9 mouse cellular contexts compared by ENCODE assay signal in the genomic region with DNA sequence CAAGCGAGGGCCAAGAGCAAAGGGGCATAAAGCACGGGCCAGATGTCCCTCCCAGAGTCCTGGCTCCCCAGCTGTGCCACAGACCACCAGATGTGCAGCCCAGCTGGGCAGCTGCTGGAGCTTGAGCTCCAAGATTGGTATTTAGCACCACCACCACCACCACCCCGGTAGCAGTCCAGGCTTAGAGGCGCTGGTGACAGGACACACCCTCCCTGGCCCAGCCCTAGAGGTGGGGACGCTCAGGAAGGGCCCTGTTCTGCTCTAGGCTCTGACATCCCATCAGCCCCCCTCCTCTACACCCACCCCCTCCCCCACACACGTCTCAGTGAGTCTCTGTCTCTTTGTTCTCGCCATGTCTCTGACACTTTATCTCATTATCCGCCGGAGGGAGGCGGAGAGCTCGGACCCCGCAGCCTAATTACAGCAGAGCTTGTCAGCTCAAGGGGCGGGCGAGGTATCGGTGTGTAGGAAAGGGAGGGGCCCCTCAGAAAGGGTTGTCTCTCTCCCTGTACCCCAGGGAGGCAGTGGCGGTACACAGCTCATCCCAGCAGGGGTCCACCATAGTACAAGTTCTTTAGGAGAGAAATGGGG. TPM values are rescaled to one million over a fixed set of nuclear protein-coding genes. Genes with fewer than 3 reads are reported as not detected.
DNase-seq lines count a peak whose midpoint lies in the region; ATAC-seq and TF ChIP-seq lines count a peak whose summit lies in the region.
"Had no signal": no experiment of that assay in that cellular context is flagged by ENCODE, and none has a peak within 500 bp of the region (broad histone marks: within the 10 kb centered on the region; RNA-seq: fewer than 3 reads in every experiment).

No protein-coding gene starts in this region.

- H3K9me3 ChIP-seq in hindbrain, embryonic 16.5 days (ENCODE audit: control insufficient read depth, low read length) = no peaks in the 10 kb centered on the region
- no peaks in the 10 kb centered on the region for H3K9me3 ChIP-seq in midbrain, postnatal 0 days (ENCODE audit: low read length)

- TF ChIP-seq EP300 in heart, adult 2 months (IDR thresholded peaks at IDR 0.05; ENCODE audit: insufficient read depth, low read depth, low read length) = no peak

- H3K4me2 ChIP-seq in hindbrain, embryonic 16.5 days (ENCODE audit: low read length) = peak overlapping the region; percentile 90
- H3K4me2 ChIP-seq in midbrain, postnatal 0 days (ENCODE audit: low read depth, low read length, poor library complexity, severe bottlenecking) = peak overlapping the region; percentile 82

- TF ChIP-seq CTCF in heart, adult 2 months (IDR thresholded peaks at IDR 0.05) = no peak
- TF ChIP-seq CTCF in midbrain, postnatal 0 days (IDR thresholded peaks at IDR 0.05) = no peak; the same call in 1 of the 2 replicates

- intact Hi-C loops in heart, adult 2 months (cut with DNase I) = loop anchor here (1.0 to 5.0 kb wide), 2 partner anchors 25 to 109 kb away; partner anchors contain the start of gene Lrp1
- intact Hi-C loops in heart, postnatal 10 days (cut with DNase I) = loop anchor here (1.0 kb wide), 1 partner anchor 23 kb away; no protein-coding TSS in a partner anchor

- H3K27me3 ChIP-seq in heart, adult 2 months (ENCODE audit: control insufficient read depth, insufficient read depth, low read length) = peaks cover 2% of the 10 kb centered on the region; the same call in 1 of the 2 replicates
- 0 out of 2 replicates have a peak, but pooled peaks cover 2% of the 10 kb centered on the region for H3K27me3 ChIP-seq in hindbrain, embryonic 16.5 days (replicated peaks; ENCODE audit: control insufficient read depth, insufficient read depth, low read length)
- H3K27me3 ChIP-seq in midbrain, postnatal 0 days (ENCODE audit: insufficient read depth, low read length) = no peaks in the 10 kb centered on the region

- WGBS in heart, adult 2 months = 8% methylated on average over 16 of the region's 16 CpGs
- 0% methylated on average over 15 of the region's 16 CpGs for WGBS in hindbrain, embryonic 16.5 days
- whole genome bisulfite sequencing in midbrain, postnatal 0 days = under 1% methylated on average over 16 of the region's 16 CpGs

- H3K4me3 ChIP-seq in heart, adult 2 months = peak overlapping the region; percentile 23; the same call in 1 of the 2 replicates
- H3K4me3 ChIP-seq in hindbrain, embryonic 16.5 days (ENCODE audit: low read length) = no peak overlapping the region
- 0 out of 2 replicates have a peak overlapping the region, but pooled peaks have one; percentile 5 for H3K4me3 ChIP-seq in midbrain, postnatal 0 days (ENCODE audit: low read depth, low read length)

- H3K4me1 ChIP-seq in heart, adult 2 months (ENCODE audit: control insufficient read depth, insufficient read depth, low read length) = peaks cover 6% of the 10 kb centered on the region; the same call in 1 of the 2 replicates
- peaks cover 65% of the 10 kb centered on the region for H3K4me1 ChIP-seq in hindbrain, embryonic 16.5 days (ENCODE audit: control insufficient read depth, insufficient read depth, low read depth, low read length)
- peaks cover 36% of the 10 kb centered on the region for H3K4me1 ChIP-seq in midbrain, postnatal 0 days (ENCODE audit: insufficient read depth, low read length)

- no peak overlapping the region for H3K9ac ChIP-seq in heart, adult 2 months (ENCODE audit: low read depth, low read length)
- peak overlapping the region; percentile 25; the same call in 1 of the 2 replicates for H3K9ac ChIP-seq in hindbrain, embryonic 16.5 days (ENCODE audit: low read depth, low read length)
- 0 out of 2 replicates have a peak overlapping the region, but pooled peaks have one; percentile 14 for H3K9ac ChIP-seq in midbrain, postnatal 0 days (replicated peaks; ENCODE audit: low read length, poor library complexity, severe bottlenecking)

- H3K27ac ChIP-seq in heart, adult 2 months = no peak overlapping the region; the same call in 1 of the 2 replicates
- peak overlapping the region; percentile 54; the same call in 1 of the 2 replicates for H3K27ac ChIP-seq in hindbrain, embryonic 16.5 days (ENCODE audit: low read depth, low read length)
- peak overlapping the region; percentile 96 for H3K27ac ChIP-seq in midbrain, postnatal 0 days (ENCODE audit: low read depth, low read length)

- ATAC-seq in hindbrain, embryonic 16.5 days = no peak
- ATAC-seq in midbrain, postnatal 0 days (ENCODE audit: low FRiP score) = no peak

- TF ChIP-seq POLR2A in heart, adult 2 months (IDR thresholded peaks at IDR 0.05; ENCODE audit: insufficient read depth, low read depth, low read length) = no peak

- no peaks in the 10 kb centered on the region for H3K36me3 ChIP-seq in heart, adult 2 months (ENCODE audit: control insufficient read depth, insufficient read depth, low read length)
- peaks cover 8% of the 10 kb centered on the region; the same call in 1 of the 2 replicates for H3K36me3 ChIP-seq in hindbrain, embryonic 16.5 days (ENCODE audit: control insufficient read depth, insufficient read depth, low read length)
- H3K36me3 ChIP-seq in midbrain, postnatal 0 days (ENCODE audit: insufficient read depth, low read length) = peaks cover 10% of the 10 kb centered on the region

- no peak for DNase-seq in heart, adult 2 months
- no peak for DNase-seq in heart, postnatal 10 days
- DNase-seq in NIH3T3 (ENCODE audit: low read depth) = peak; percentile 26
- no peak for DNase-seq in midbrain, postnatal 0 days (ENCODE audit: low spot score)
- no peak for DNase-seq in frontal cortex, postnatal 14 days (ENCODE audit: low spot score in 2 of 2)
- DNase-seq in c-Kit-positive CD71-positive TER-119-positive erythroid progenitor cells, embryonic 14.5 days (ENCODE audit: low spot score) = no peak
- no peak for DNase-seq in urinary bladder, postnatal 4 days (ENCODE audit: low spot score in 2 of 2)

- no peaks in the 10 kb centered on the region for H3K79me2 ChIP-seq in heart, adult 2 months (replicated peaks; ENCODE audit: control insufficient read depth, insufficient read depth, low read length)

RNA-seq across cellular contexts. Expression of gene Ndufa4l2, which starts 1.2 kb away (rescaled TPM):
- total RNA-seq in heart, adult 2 months (2021) = 10 to 100 TPM; 20.1 to 27.9 TPM
- 45.1 and 64.4 TPM in 2 replicates for polyA plus RNA-seq in heart, adult 2 months (2012; rRNA removed)
- 10 to 100 TPM; 44.5 to 54.0 TPM for total RNA-seq in heart, postnatal 10 days (2021)
- 23.2 and 29.5 TPM in 2 replicates for polyA plus RNA-seq in hindbrain, embryonic 16.5 days (2015; fragmentation: Nextera tagmentation; extraction: Ambion mirVana)
- total RNA-seq in midbrain, postnatal 0 days (2014; rRNA removed) = 16.2 and 16.6 TPM in 2 replicates
- 18.7 and 19.9 TPM in 2 replicates for polyA plus RNA-seq in midbrain, postnatal 0 days (2015; fragmentation: Nextera tagmentation; extraction: Ambion mirVana)
- total RNA-seq: neutrophil, adult 5-6 weeks had no signal

RNA-seq across cellular contexts. Expression of gene Shmt2, which starts 8.6 kb away (rescaled TPM):
- 10 to 100 TPM; 42.6 to 43.4 TPM for total RNA-seq in heart, adult 2 months (2021)
- 60.9 and 67.0 TPM in 2 replicates for polyA plus RNA-seq in heart, adult 2 months (2012; rRNA removed)
- total RNA-seq in heart, postnatal 10 days (2021) = 10 to 100 TPM; 41.3 to 41.7 TPM
- 52.8 and 59.3 TPM in 2 replicates for polyA plus RNA-seq in hindbrain, embryonic 16.5 days (2015; fragmentation: Nextera tagmentation; extraction: Ambion mirVana)
- total RNA-seq in midbrain, postnatal 0 days (2014; rRNA removed) = 39.8 and 48.0 TPM in 2 replicates
- polyA plus RNA-seq in midbrain, postnatal 0 days (2015; fragmentation: Nextera tagmentation; extraction: Ambion mirVana) = 32.8 and 34.2 TPM in 2 replicates

RNA-seq across cellular contexts. Expression of gene Stac3, which starts 12.1 kb away (rescaled TPM):
- total RNA-seq in heart, adult 2 months (2021) = 1 to 10 TPM in 1 of 2 experiments, under 1 TPM in 1; 0.21 to 1.2 TPM
- 0.86 and 1.7 TPM in 2 replicates for polyA plus RNA-seq in heart, adult 2 months (2012; rRNA removed)
- total RNA-seq in heart, postnatal 10 days (2021) = 1 to 10 TPM; 1.1 to 1.7 TPM
- polyA plus RNA-seq in hindbrain, embryonic 16.5 days (2015; fragmentation: Nextera tagmentation; extraction: Ambion mirVana) = 2.0 and 3.3 TPM in 2 replicates
- total RNA-seq in midbrain, postnatal 0 days (2014; rRNA removed) = 1.2 and 2.3 TPM in 2 replicates
- 0.51 and 1.0 TPM in 2 replicates for polyA plus RNA-seq in midbrain, postnatal 0 days (2015; fragmentation: Nextera tagmentation; extraction: Ambion mirVana)

RNA-seq across cellular contexts. Expression of gene Nxph4, which starts 20.8 kb away (rescaled TPM):
- total RNA-seq in heart, adult 2 months (2021) = under 1 TPM; 0.34 to 0.68 TPM
- polyA plus RNA-seq in heart, adult 2 months (2012; rRNA removed) = 0.39 and 0.41 TPM in 2 replicates
- 1 to 10 TPM; 1.3 to 1.8 TPM for total RNA-seq in heart, postnatal 10 days (2021)
- polyA plus RNA-seq in hindbrain, embryonic 16.5 days (2015; fragmentation: Nextera tagmentation; extraction: Ambion mirVana) = 129 and 136 TPM in 2 replicates
- 11.8 and 22.6 TPM in 2 replicates for total RNA-seq in midbrain, postnatal 0 days (2014; rRNA removed)
- polyA plus RNA-seq in midbrain, postnatal 0 days (2015; fragmentation: Nextera tagmentation; extraction: Ambion mirVana) = 68.9 and 72.4 TPM in 2 replicates
- total RNA-seq: neutrophil, adult 5-6 weeks had no signal
